Mouse (Mus musculus): ENCODE measurements around the gene Dst. TPM values are rescaled to one million over a fixed set of nuclear protein-coding genes. Genes with fewer than 3 reads are reported as not detected.

Gene Dst
- polyA plus RNA-seq, 1 experiment from 2014 or later, result 63.1 TPM

DNA sequence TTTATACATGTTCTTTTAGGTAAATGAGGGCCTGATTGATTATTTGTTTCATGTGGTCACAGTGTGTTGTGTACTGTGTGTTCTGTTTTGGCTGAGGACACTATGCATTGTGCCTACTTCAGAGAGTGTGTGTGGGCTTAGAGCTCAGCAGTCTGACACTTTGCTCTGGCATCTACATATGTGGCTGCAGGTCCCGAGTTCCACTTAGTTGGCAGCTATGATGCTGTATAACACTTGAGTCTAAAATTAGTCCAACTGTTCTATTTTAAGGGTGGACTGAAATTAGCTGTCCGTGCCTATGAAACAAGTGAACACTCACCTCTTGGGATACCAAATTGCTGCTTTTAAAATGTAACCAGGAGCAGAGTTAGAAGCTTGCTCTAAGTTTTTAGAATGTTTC lies 113.5 kb downstream of the Dst start:
- no peak overlapping the region for H3K9ac ChIP-seq
- 91% methylated on average over 2 of the region's 2 CpGs for WGBS
- ATAC-seq (ENCODE audit: low FRiP score), result no peak
- H3K4me2 ChIP-seq (replicated peaks), result no peak overlapping the region
- DNase-seq (ENCODE audit: low spot score), result no peak
- H3K4me1 ChIP-seq (replicated peaks; ENCODE audit: control insufficient read depth, insufficient read depth, low read length), result peaks cover 15% of the 10 kb centered on the region
- H3K27me3 ChIP-seq (ENCODE audit: control insufficient read depth, insufficient read depth, low read length), result no peaks in the 10 kb centered on the region
- H3K27ac ChIP-seq, result no peak overlapping the region
- no peak overlapping the region for H3K4me3 ChIP-seq (replicated peaks; ENCODE audit: low read length)
- no peaks in the 10 kb centered on the region for H3K36me3 ChIP-seq (replicated peaks; ENCODE audit: control insufficient read depth, insufficient read depth)
- H3K9me3 ChIP-seq (ENCODE audit: control insufficient read depth, low read length), result no peaks in the 10 kb centered on the region

DNA sequence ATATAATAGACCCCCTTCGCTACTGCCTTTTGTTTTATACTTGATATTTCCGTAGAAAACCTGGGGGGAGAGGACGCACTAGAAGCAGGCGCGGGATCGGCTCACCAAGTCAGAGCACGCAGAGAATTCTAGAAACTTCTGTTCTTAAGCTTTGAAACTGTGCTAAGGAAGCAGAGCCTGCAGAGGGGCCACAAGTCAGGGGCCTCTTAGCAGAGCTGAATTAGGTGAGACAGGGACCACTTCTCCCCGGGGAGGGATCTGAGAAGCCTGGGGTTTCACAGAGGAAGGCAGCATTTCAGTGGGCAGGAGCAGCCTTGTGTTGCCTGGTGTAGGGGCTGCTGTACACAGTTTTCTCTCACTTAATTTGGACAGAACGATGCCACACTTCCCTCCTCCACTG lies 115.1 kb downstream of the Dst start:
- no peak overlapping the region for H3K4me2 ChIP-seq (replicated peaks)
- no peaks in the 10 kb centered on the region for H3K36me3 ChIP-seq (replicated peaks; ENCODE audit: control insufficient read depth, insufficient read depth)
- DNase-seq (ENCODE audit: low spot score) (no peak), ATAC-seq (ENCODE audit: low FRiP score) (no peak)
- H3K27me3 ChIP-seq (ENCODE audit: control insufficient read depth, insufficient read depth, low read length), result no peaks in the 10 kb centered on the region
- 60% methylated on average over 9 of the region's 9 CpGs for WGBS
- H3K9me3 ChIP-seq (ENCODE audit: control insufficient read depth, low read length), result no peaks in the 10 kb centered on the region
- H3K4me3 ChIP-seq (replicated peaks; ENCODE audit: low read length), result no peak overlapping the region
- no peak overlapping the region for H3K27ac ChIP-seq
- H3K4me1 ChIP-seq (replicated peaks; ENCODE audit: control insufficient read depth, insufficient read depth, low read length), result peaks cover 15% of the 10 kb centered on the region
- H3K9ac ChIP-seq, result no peak overlapping the region

DNA sequence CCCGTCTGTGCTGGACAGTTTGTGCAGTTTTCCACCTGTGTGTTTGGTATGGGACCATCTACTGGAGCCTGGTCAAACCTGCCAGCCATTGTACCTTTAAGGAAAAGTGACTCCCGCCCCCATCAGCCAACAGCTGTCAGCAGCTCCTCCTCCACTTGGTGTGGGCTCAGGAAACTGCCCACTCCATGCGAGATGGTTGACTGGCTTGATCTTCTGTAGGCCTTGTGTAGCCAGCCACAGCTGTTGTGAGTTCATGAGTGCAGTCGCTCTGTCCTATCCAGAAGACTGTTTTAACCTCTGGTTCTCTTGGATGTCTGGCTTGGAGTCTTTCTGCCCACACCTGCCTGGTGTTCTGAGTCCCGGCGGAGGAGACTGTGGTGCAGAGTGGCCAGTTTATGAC lies 117.9 kb downstream of the Dst start:
- Histone ChIP-seq H3K4me1 (replicated peaks; ENCODE audit: control insufficient read depth, insufficient read depth, low read length) (peaks cover 4% of the 10 kb centered on the region; the same call in 1 of the 2 replicates), H3K27me3 (ENCODE audit: control insufficient read depth, insufficient read depth, low read length) (no peaks in the 10 kb centered on the region), H3K4me2 (replicated peaks) (no peak overlapping the region), H3K27ac (no peak overlapping the region), H3K9ac (no peak overlapping the region), H3K9me3 (ENCODE audit: control insufficient read depth, low read length) (no peaks in the 10 kb centered on the region), H3K4me3 (replicated peaks; ENCODE audit: low read length) (no peak overlapping the region), H3K36me3 (replicated peaks; ENCODE audit: control insufficient read depth, insufficient read depth) (no peaks in the 10 kb centered on the region)
- no peak for DNase-seq (ENCODE audit: low spot score)
- ATAC-seq (ENCODE audit: low FRiP score), result no peak
- 84% methylated on average over 6 of the region's 6 CpGs for WGBS

DNA sequence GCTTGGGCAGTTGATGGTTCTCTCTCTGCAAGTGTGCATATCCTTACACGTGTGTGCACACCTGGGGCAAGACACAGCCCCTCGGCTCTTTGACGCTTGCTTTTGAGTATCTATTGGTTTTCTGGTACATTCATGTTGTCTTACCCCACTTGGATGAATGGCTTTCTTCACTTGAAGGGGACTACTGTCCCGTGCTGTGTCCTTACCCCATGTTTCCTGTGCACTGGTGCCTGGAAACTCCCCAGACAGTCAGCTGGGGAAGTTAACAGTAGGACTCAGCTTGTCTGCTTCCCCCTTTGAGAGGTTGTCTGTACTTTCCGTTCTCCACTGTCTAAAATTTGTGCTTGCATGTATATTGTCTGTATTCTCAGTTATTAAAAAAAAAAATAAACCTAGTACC lies 120.7 kb downstream of the Dst start:
- 81% methylated on average over 5 of the region's 5 CpGs for WGBS
- no peaks in the 10 kb centered on the region for H3K27me3 ChIP-seq (ENCODE audit: control insufficient read depth, insufficient read depth, low read length)
- no peaks in the 10 kb centered on the region for H3K36me3 ChIP-seq (replicated peaks; ENCODE audit: control insufficient read depth, insufficient read depth)

DNA sequence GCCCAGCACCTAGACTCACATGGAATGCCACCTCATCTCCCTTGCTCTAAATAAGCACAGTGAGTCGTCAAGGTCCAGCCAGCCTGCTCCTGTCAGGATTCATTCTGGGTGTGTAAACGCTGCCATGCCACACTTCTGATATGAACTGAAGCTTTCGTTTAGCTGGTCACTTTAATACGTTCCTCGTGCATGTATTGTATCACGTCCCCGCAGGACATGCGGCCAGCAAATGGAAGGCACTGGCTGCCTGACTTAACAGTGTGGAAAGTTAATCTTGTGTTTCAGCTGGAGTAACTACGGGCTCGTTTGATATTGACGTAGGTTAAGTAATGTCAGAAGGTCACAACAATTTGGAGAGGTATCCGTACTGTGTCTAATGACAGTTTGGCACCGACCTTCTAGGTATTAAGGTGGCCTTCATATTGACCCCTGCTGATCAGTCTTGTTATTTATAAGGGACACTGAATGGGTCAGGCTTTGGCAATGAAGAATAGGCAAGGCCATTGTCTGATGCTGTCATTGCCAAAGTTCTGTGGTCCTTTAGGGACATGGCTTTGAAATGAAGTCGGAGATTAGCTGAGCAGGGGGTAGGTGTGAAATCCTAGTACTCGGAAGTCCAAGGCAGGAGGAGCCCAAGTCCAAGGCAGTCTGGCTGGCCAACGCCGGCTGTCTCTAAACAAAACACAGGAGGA lies 122.5 kb downstream of the Dst start:
- H3K4me1 ChIP-seq (replicated peaks; ENCODE audit: control insufficient read depth, insufficient read depth, low read length), result no peaks in the 10 kb centered on the region
- no peak for DNase-seq (ENCODE audit: low spot score)
- H3K27ac ChIP-seq, result no peak overlapping the region
- H3K9me3 ChIP-seq (ENCODE audit: control insufficient read depth, low read length), result no peaks in the 10 kb centered on the region
- no peak overlapping the region for H3K4me3 ChIP-seq (replicated peaks; ENCODE audit: low read length)
- no peaks in the 10 kb centered on the region for H3K36me3 ChIP-seq (replicated peaks; ENCODE audit: control insufficient read depth, insufficient read depth)
- no peak overlapping the region for H3K9ac ChIP-seq
- no peak overlapping the region for H3K4me2 ChIP-seq (replicated peaks)
- no peaks in the 10 kb centered on the region for H3K27me3 ChIP-seq (ENCODE audit: control insufficient read depth, insufficient read depth, low read length)
- 84% methylated on average over 17 of the region's 17 CpGs for WGBS
- no peak for ATAC-seq (ENCODE audit: low FRiP score)

More for the DNA sequence above, 120.7 kb downstream of the Dst start:
- H3K9ac ChIP-seq, result no peak overlapping the region
- ATAC-seq (ENCODE audit: low FRiP score), result no peak
- no peaks in the 10 kb centered on the region for H3K9me3 ChIP-seq (ENCODE audit: control insufficient read depth, low read length)
- H3K4me3 ChIP-seq (replicated peaks; ENCODE audit: low read length), result no peak overlapping the region
- H3K4me1 ChIP-seq (replicated peaks; ENCODE audit: control insufficient read depth, insufficient read depth, low read length), result no peaks in the 10 kb centered on the region
- no peak overlapping the region for H3K4me2 ChIP-seq (replicated peaks)
- no peak overlapping the region for H3K27ac ChIP-seq
- no peak for DNase-seq (ENCODE audit: low spot score)

DNA sequence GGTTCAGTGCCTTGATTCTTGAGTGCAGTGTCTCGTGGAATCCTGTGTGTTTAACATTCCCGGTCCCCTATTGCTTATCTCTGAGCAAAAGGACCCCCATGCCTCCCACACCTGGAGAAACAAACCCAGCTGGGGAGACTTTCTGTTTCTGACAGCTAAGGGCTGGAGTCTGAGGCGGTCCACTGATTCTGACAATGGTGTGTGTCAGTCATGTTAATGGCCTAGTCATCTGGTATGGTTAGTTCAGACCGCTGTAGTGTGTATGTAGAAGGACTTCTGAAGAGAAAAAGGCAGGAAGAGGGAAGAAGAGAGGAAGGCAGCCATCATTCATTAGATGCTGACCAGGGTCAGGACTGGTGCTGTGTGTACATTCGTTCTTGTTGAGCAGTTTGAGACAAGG lies 125.0 kb downstream of the Dst start:
- ATAC-seq (ENCODE audit: low FRiP score), result no peak
- Histone ChIP-seq H3K36me3 (replicated peaks; ENCODE audit: control insufficient read depth, insufficient read depth) (no peaks in the 10 kb centered on the region), H3K4me2 (replicated peaks) (no peak overlapping the region), H3K27ac (no peak overlapping the region), H3K4me3 (replicated peaks; ENCODE audit: low read length) (no peak overlapping the region), H3K9me3 (ENCODE audit: control insufficient read depth, low read length) (no peaks in the 10 kb centered on the region), H3K27me3 (ENCODE audit: control insufficient read depth, insufficient read depth, low read length) (no peaks in the 10 kb centered on the region), H3K4me1 (replicated peaks; ENCODE audit: control insufficient read depth, insufficient read depth, low read length) (no peaks in the 10 kb centered on the region), H3K9ac (no peak overlapping the region)
- WGBS, result 59% methylated on average over 5 of the region's 5 CpGs
- no peak for DNase-seq (ENCODE audit: low spot score)

DNA sequence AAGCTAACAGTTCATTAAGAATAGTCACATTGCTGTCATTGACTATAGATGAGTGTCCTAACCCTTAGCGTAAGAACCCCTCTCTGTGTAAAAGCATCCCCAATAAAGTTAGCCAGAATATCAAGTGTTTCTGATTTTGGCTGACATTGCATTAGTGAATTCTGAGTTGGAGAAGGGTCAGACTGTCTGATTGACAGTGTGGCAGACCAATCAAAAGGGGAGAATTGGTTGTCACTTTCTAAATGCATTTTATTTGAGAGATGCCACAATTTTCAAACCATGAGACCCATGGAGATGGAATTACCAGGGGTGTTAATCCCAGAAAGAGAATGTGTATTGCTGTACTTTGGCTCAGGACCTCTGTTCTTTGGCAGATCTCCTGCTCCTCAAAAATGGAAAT lies 125.5 kb downstream of the Dst start:
- Histone ChIP-seq H3K9ac (no peak overlapping the region), H3K27me3 (ENCODE audit: control insufficient read depth, insufficient read depth, low read length) (no peaks in the 10 kb centered on the region), H3K36me3 (replicated peaks; ENCODE audit: control insufficient read depth, insufficient read depth) (no peaks in the 10 kb centered on the region), H3K9me3 (ENCODE audit: control insufficient read depth, low read length) (no peaks in the 10 kb centered on the region), H3K27ac (no peak overlapping the region), H3K4me1 (replicated peaks; ENCODE audit: control insufficient read depth, insufficient read depth, low read length) (no peaks in the 10 kb centered on the region), H3K4me3 (replicated peaks; ENCODE audit: low read length) (no peak overlapping the region), H3K4me2 (replicated peaks) (no peak overlapping the region)
- DNase-seq (ENCODE audit: low spot score) (no peak), ATAC-seq (ENCODE audit: low FRiP score) (no peak)
- 90% methylated on average over 1 of the region's 1 CpGs for WGBS

DNA sequence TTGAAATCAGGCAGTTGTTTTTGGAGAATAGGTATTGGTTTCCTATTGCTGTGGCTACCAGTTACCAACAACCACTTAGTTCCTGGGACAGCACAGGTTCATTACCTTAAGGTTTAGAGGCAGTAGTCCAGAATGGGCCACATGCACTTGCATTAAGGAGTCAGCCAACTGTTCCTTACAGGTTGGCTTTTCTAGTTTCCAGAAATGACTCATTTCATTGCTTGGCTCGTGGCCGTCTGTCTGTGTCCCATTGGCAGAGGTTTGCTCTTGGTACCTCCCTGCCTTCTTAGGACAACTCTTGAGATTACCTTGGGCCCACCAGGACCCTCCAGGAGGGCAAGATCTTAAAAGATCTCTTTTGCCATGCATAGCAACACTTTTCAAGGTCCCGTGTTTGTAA lies 125.9 kb downstream of the Dst start:
- H3K9ac ChIP-seq, result no peak overlapping the region
- no peak overlapping the region for H3K4me3 ChIP-seq (replicated peaks; ENCODE audit: low read length)
- WGBS, result 85% methylated on average over 3 of the region's 3 CpGs
- ATAC-seq (ENCODE audit: low FRiP score), result no peak
- H3K4me2 ChIP-seq (replicated peaks), result no peak overlapping the region
- H3K27me3 ChIP-seq (ENCODE audit: control insufficient read depth, insufficient read depth, low read length), result no peaks in the 10 kb centered on the region
- no peaks in the 10 kb centered on the region for H3K4me1 ChIP-seq (replicated peaks; ENCODE audit: control insufficient read depth, insufficient read depth, low read length)
- no peak overlapping the region for H3K27ac ChIP-seq
- H3K36me3 ChIP-seq (replicated peaks; ENCODE audit: control insufficient read depth, insufficient read depth), result no peaks in the 10 kb centered on the region
- H3K9me3 ChIP-seq (ENCODE audit: control insufficient read depth, low read length), result no peaks in the 10 kb centered on the region
- no peak for DNase-seq (ENCODE audit: low spot score)

DNA sequence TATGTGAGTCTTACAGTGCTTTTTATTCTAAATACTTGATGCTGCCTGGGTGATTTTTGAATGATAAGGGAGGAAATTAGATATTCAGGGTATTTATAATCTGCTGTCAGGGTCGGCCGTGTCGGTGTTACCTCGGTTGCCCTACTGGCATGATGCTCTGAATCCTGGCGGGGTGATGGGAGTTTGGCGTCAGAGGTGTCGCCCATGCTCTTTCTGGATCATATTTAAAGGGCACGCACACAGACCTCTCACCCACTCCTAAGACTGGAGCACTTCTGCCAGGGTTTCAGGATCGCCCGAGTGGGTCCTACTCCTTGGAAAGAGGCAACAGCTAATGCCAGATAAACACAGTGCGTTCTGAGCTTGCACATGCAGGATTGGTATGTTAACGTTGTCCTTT lies 128.1 kb downstream of the Dst start:
- DNase-seq (ENCODE audit: low spot score) (no peak), ATAC-seq (ENCODE audit: low FRiP score) (no peak)
- H3K27ac ChIP-seq, result no peak overlapping the region
- H3K9ac ChIP-seq, result no peak overlapping the region
- whole genome bisulfite sequencing, result 93% methylated on average over 12 of the region's 12 CpGs
- no peak overlapping the region for H3K4me2 ChIP-seq (replicated peaks)
- H3K27me3 ChIP-seq (ENCODE audit: control insufficient read depth, insufficient read depth, low read length), result no peaks in the 10 kb centered on the region
- no peak overlapping the region for H3K4me3 ChIP-seq (replicated peaks; ENCODE audit: low read length)
- no peaks in the 10 kb centered on the region for H3K36me3 ChIP-seq (replicated peaks; ENCODE audit: control insufficient read depth, insufficient read depth)
- no peaks in the 10 kb centered on the region for H3K4me1 ChIP-seq (replicated peaks; ENCODE audit: control insufficient read depth, insufficient read depth, low read length)
- H3K9me3 ChIP-seq (ENCODE audit: control insufficient read depth, low read length), result no peaks in the 10 kb centered on the region

DNA sequence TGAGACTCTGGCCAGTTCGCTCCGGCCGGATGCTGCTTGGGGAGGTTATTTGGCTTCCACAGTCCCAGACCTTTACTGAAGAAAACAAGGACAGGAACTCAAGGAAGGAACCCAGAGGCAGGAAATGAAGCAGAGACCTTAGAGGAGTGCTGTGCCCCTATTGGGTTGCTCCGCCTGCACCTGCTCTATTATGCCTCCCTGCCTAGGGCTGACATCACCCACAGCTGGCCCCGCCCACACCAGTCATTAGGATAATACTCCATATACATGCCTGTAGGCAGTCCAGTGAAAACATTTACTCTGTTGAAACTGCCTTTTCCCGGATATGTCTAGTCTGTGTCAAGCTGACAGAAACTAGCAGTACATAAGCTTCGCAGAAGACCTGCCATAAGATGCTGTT lies 130.5 kb downstream of the Dst start:
- no peak overlapping the region for H3K9ac ChIP-seq

More for the DNA sequence above, 130.5 kb downstream of the Dst start:
- Histone ChIP-seq H3K9me3 (ENCODE audit: control insufficient read depth, low read length) (no peaks in the 10 kb centered on the region), H3K4me3 (replicated peaks; ENCODE audit: low read length) (no peak overlapping the region), H3K36me3 (replicated peaks; ENCODE audit: control insufficient read depth, insufficient read depth) (no peaks in the 10 kb centered on the region), H3K27me3 (ENCODE audit: control insufficient read depth, insufficient read depth, low read length) (no peaks in the 10 kb centered on the region), H3K4me1 (replicated peaks; ENCODE audit: control insufficient read depth, insufficient read depth, low read length) (0 out of 2 replicates have a peak, but pooled peaks cover 6% of the 10 kb centered on the region), H3K27ac (no peak overlapping the region), H3K4me2 (replicated peaks) (no peak overlapping the region)
- ATAC-seq (ENCODE audit: low FRiP score), result no peak
- 94% methylated on average over 7 of the region's 7 CpGs for WGBS
- DNase-seq (ENCODE audit: low spot score), result no peak
